Mouse (Mus musculus) left cerebral cortex, adult 11 months (tissue): ENCODE results near the gene Gramd1b.

Experiments
- DNase-seq: peaks from one replicate; pipeline ENCODE4 v3.0.0; 2022; ENCODE audit warnings: low spot score

The Gramd1b gene

DNA sequence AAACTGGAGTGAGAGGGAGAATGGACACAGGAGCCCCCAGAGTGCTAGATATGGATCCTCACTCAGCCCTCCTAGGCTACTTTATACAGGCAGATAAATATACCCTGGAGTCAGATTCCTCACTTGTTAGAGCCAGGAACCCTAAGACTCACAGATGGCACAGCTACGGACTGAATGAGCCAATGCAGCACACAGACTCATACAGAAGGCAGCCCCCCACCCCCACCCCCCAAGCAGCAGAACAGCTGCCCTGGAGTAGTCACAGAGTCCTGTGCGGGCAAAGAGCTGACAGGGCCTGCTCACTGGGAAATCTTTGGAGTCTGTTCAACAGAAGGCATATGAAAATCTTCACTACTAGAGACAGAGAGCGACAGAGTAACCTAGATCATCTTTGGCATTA is 223.9 kb downstream of the Gramd1b start:
- DNase-seq, result no peak

- no peak for DNase-seq
These were observed 226.9 kb downstream of the Gramd1b start for GRCm38 (mm10) chr9:40304243-40304642.

DNA sequence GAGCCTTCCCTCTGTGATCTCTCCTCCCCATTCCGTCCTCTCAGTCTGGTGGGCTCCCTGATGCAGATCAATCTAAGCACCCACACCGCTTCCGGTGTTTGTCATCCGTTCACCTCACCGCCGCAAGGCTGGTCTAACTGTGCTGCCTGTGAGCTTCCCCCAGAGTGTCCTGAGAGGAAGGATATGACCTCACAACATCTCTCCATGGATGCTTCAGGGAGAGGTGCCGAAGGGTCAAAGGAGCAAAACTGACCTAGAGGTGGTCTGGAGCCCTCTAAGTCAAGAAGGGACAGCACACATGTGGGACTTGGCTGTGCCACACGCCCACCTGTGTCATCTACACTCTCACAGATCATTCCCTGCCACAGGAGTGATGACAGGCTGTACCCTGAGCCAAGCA is 228.8 kb downstream of the Gramd1b start:
- DNase-seq, result no peak

DNA sequence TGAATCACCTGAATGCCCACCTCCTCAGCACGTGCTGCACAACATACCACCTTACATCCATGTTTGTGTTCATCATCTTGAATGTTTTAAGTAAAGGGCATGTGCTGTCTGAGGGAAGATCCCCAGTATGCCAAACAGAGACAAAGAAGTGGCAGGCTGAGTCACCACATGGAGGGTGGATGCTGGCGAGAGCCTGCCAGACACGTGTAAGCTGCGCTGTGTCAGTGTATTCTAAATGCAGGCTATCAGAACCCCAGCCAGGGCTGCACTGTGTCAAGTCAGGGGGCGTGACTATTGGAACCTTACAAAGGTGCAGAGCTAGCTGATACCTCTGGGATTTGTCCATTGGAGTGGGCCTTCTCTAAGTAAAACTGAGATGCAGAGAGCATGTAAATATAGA is 229.7 kb downstream of the Gramd1b start:
- DNase-seq, result no peak

- DNase-seq, result no peak
These were observed 230.9 kb downstream of the Gramd1b start for GRCm38 (mm10) chr9:40300018-40300989.

GRCm38 (mm10) chr9:40299323-40299722 is 231.9 kb downstream of the Gramd1b start:
- no peak for DNase-seq

GRCm38 (mm10) chr9:40297969-40298368 is 233.2 kb downstream of the Gramd1b start:
- no peak for DNase-seq

DNA sequence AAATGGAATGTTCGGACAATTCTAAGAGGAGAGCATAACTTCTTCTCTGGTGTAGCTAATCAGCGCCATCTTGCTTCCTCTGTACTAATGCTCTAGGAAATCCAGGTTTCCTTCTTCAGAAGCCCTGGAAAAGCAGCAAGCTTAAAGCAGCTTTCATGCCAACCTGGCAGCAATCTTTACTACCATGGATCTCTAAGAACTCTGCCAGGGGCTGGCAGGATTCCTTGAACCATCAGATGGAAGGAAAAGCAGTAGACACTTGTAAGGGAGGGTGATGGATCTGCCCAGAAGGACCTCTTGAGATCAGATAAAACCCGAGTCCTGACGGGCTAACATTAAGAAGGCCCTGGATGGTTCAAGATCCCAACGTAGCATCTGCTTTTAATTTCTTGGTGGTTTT is 234.9 kb downstream of the Gramd1b start:
- DNase-seq, result no peak

GRCm38 (mm10) chr9:40294866-40295265 is 236.3 kb downstream of the Gramd1b start:
- no peak for DNase-seq

- DNase-seq, result no peak
These were observed 237.0 kb downstream of the Gramd1b start for GRCm38 (mm10) chr9:40294210-40294609.

GRCm38 (mm10) chr9:40293740-40294139 is 237.4 kb downstream of the Gramd1b start:
- no peak for DNase-seq

DNA sequence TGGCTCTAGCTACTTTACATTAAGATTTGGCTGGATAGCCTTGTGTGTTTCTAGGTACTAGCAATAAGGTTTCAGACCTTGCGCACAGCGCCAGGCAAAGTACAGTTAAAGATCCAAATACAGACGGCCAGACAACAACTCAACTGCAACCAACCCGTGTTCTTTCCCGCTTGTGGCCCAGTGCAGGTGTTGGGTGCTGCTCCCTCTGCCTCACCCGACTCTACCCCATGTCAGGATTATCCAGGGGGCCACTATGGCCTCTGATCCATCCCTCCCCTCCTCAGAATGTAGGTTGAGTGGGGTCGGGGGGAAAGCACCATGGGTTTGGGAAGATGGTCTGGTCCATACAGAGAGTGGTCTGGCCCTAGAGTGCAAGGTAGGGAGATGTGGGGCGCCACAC is 237.9 kb downstream of the Gramd1b start:
- DNase-seq, result no peak

DNA sequence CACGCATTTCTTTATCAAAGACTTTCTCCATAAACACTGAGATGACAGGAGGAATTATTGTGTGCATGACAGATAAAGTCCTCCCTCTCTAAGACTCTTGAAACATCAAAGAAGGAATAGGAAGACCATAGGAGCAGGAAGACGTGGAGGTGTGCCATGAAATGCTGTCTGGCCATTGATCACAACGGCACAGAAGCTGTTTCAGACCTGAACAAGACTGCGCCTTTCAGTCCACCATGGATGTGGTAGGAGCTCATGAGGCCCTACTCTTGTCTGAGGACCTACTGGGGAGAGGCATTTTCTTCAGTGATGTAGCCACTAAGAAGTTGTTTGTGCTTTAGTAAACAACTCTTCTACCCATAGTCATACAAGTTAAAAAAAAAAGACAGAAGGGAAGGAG is 238.7 kb downstream of the Gramd1b start:
- no peak for DNase-seq

- no peak for DNase-seq
These were observed 248.2 kb downstream of the Gramd1b start for GRCm38 (mm10) chr9:40282968-40283367.

DNA sequence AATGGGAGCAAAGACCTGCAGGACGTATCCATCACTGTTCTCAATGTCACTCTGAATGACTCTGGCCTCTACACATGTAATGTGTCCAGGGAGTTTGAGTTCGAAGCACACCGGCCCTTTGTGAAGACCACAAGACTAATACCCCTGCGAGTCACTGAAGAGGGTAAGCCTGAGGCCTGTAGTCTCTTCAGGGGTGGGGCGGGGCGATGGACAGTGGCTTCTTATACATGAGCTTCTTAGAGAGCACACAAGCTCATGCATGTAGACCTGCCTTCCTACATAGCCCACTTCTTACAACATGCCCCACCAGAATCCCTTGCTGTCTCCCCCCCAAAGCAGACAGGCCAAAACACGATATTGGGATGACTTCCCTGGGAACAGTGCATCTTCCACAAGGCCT is 251.7 kb downstream of the Gramd1b start:
- DNase-seq, result no peak

GRCm38 (mm10) chr9:40277671-40278070 is 253.5 kb downstream of the Gramd1b start:
- DNase-seq, result no peak

GRCm38 (mm10) chr9:40275904-40276303 is 255.3 kb downstream of the Gramd1b start:
- no peak for DNase-seq

DNA sequence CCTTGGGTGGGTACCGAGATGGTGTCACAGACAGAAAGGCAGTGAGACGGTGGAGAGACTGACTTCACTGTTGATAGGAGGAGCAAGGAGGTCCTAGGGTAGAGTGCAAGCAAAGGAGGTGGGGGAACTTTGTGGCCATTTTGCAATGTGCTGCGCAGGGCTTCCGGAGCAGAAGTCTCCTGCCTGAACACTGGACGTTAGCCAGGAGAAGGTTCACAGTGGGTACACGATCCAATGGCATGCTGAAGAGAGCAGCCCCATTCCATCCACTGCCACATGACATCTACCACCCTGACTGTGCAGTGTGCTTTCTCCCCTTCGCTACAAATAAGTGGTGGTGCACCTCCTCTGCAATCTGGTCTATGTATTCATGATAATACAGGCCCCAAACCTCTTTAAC is 258.4 kb downstream of the Gramd1b start:
- DNase-seq, result no peak

DNA sequence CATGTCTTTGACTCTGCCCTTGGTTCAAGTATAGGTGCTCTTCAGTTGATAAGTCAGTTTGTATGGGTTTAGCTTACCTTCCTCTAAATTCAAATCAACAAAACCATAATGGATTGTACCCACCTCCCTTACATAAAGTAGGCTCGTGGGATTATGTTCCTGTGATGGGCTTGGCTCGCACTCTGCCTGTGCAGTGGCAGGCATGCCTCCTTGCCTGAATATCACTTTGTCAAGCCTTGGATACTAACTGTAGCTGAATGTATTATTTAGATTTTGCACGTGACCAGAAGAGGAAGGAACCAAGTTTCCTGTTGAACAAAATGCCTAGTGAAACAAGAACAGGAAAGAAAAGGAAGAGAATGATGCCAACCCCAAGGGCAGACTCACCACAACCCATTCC is 260.1 kb downstream of the Gramd1b start:
- DNase-seq, result no peak

GRCm38 (mm10) chr9:40269880-40270279 is 261.3 kb downstream of the Gramd1b start:
- no peak for DNase-seq

DNA sequence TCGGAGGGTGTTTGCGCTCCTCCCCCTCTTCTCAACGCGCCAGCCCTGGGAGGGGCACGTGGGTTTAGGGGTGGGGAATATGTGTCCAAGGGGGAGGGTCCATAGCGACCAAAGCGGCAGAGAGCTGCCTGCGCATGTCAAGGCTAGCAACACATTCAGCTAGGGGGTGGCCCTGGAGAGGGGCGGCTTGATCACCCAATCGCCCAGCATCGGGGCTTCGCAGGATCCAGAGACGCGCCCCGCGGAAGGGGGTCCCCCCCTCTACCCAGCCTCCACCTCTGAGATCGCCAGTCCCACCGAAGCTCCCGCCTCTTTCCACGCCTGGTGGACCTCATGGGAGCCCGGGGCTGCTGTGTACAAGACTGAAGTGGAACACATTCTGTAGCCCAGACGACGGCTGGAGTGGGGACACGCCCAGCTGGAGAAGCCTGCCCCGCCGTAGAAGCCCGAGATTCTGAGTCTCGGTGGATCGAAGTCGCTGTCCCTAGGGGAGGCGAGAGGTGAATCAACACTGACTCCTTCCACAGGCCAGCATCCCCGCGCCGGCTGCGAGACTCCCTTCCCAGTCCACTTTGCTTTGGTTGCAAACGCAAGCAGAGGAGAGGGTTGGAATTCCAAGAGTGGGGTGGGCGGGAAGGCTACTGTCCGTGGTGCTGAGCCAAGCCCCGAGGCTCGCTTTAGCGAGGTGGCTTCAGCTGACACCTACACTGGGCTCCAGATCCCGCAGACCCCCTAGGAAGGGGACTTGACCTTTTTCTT is 261.9 kb downstream of the Gramd1b start, which contains the start of gene Scn3b:
TSS of gene Scn3b (plus strand) at position 115 of the 759 bp plus-strand sequence.
- peak; percentile 75 for DNase-seq

DNA sequence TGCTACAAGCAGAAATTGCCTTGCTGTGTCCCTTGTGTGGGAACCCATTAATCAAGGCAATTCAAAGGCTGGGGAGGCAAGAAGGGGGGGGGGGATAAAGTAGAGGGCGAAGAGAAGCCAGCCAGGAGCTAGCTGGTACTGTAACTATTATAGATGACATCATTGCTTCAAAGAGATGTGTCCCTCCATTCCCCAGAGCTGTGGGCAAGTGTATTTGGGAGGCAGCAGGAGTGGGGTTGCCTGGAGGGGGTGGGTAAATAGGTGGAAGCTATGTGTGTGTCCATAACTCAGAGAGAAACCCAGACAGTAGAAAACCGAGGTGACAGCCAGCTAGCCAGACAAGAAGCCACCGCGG is 262.5 kb downstream of the Gramd1b start:
- DNase-seq, result no peak
